Mouse (Mus musculus) limb, embryonic 11.5 days (tissue): ENCODE measurements around the gene Atg7. TPM values are rescaled to one million over a fixed set of nuclear protein-coding genes. Genes with fewer than 3 reads are reported as not detected.

ENCODE experiments used
- ATAC-seq: fragments of 200-750 bp; cut with Nextera tagmentation; 2 replicates; pipeline ENCODE4 v1.8.0; 2017; ENCODE audit warnings: low read depth; ENCODE audit not compliant: insufficient number of reproducible peaks, low FRiP score, low TSS enrichment
- DNase-seq: peaks from one replicate; pipeline ENCODE4 v3.0.0-alpha.2; 2015; ENCODE audit warnings: low spot score
- H3K27ac ChIP-seq: fragments of 300-500 bp; sonication (generic); replicated peaks from 2 replicates; pipeline ENCODE4 v1.5.1; 2014; ENCODE audit warnings: low read depth, mild to moderate bottlenecking, low read length
- H3K27me3 ChIP-seq: fragments of 300-500 bp; sonication (generic); 2 replicates; pipeline ENCODE4 v1.6.1; 2014; ENCODE audit warnings: mild to moderate bottlenecking, low read length, mixed read lengths; ENCODE audit not compliant: control insufficient read depth, insufficient read depth
- H3K36me3 ChIP-seq: fragments of 300-500 bp; sonication (generic); 2 replicates; pipeline ENCODE4 v1.6.1; 2014; ENCODE audit warnings: mild to moderate bottlenecking, low read length, moderate library complexity, mixed read lengths; ENCODE audit not compliant: control insufficient read depth, insufficient read depth
- H3K4me1 ChIP-seq: fragments of 300-500 bp; sonication (generic); 2 replicates; pipeline ENCODE4 v1.6.1; 2014; ENCODE audit warnings: low read length, mixed read lengths; ENCODE audit not compliant: control insufficient read depth, insufficient read depth
- H3K4me2 ChIP-seq: fragments of 300-500 bp; sonication (generic); 2 replicates; pipeline ENCODE4 v1.6.1; 2014; ENCODE audit warnings: low read depth, mild to moderate bottlenecking, moderate library complexity; ENCODE audit not compliant: severe bottlenecking
- H3K4me3 ChIP-seq: fragments of 300-500 bp; sonication (generic); 2 replicates; pipeline ENCODE4 v1.5.1; 2014; ENCODE audit warnings: low read depth, low read length
- H3K9ac ChIP-seq: fragments of 300-500 bp; sonication (generic); 2 replicates; pipeline ENCODE4 v1.6.1; 2014; ENCODE audit warnings: mild to moderate bottlenecking, low read length
- H3K9me3 ChIP-seq: fragments of 300-500 bp; sonication (generic); 2 replicates; pipeline ENCODE4 v1.6.1; 2016; ENCODE audit warnings: low read length; ENCODE audit not compliant: control insufficient read depth
- WGBS: fragments of 180-500 bp; shearing (Covaris S2); extraction: QIAGEN DNeasy Blood & Tissue Kit; methylation state at CpG from one replicate; pipeline ENCODE4 v1.1.7; 2014; 5-methylcytosine and 5-hydroxymethylcytosine counted together
- polyA plus RNA-seq: library from polyadenylated mRNA; unstranded; fragments of >200 nt; fragmentation: Nextera tagmentation; extraction: Ambion mirVana; gene quantifications from 2 replicates; pipeline ENCODE4 v1.2.1, GENCODE M21; 2014

Atg7 gene
- polyA plus RNA-seq, 1 experiment from 2014 or later: 18.9 TPM

GRCm38 (mm10) chr6:114788663-114789062, 145.8 kb downstream of the Atg7 start:
- H3K4me3 ChIP-seq: no peak overlapping the region
- H3K4me1 ChIP-seq: 0 out of 2 replicates have a peak, but pooled peaks cover 6% of the 10 kb centered on the region
- DNase-seq (no peak), ATAC-seq (no peak)
- H3K4me2 ChIP-seq: no peak overlapping the region
- no peaks in the 10 kb centered on the region for H3K36me3 ChIP-seq
- no peak overlapping the region for H3K27ac ChIP-seq
- H3K9ac ChIP-seq: no peak overlapping the region
- no peaks in the 10 kb centered on the region for H3K9me3 ChIP-seq
- WGBS: 85% methylated on average over 4 of the region's 4 CpGs
- H3K27me3 ChIP-seq: no peaks in the 10 kb centered on the region

GRCm38 (mm10) chr6:114790084-114790483, 147.2 kb downstream of the Atg7 start:
- Histone ChIP-seq H3K9ac (no peak overlapping the region), H3K4me2 (no peak overlapping the region), H3K27me3 (no peaks in the 10 kb centered on the region), H3K36me3 (no peaks in the 10 kb centered on the region), H3K4me1 (0 out of 2 replicates have a peak, but pooled peaks cover 6% of the 10 kb centered on the region), H3K4me3 (no peak overlapping the region), H3K27ac (no peak overlapping the region), H3K9me3 (no peaks in the 10 kb centered on the region)
- ATAC-seq (no peak), DNase-seq (no peak)
- 89% methylated on average over 2 of the region's 2 CpGs for WGBS

GRCm38 (mm10) chr6:114790902-114791301, 148.0 kb downstream of the Atg7 start:
- no peak overlapping the region for H3K9ac ChIP-seq
- no peaks in the 10 kb centered on the region for H3K27me3 ChIP-seq
- no peak for DNase-seq
- H3K27ac ChIP-seq: no peak overlapping the region
- H3K36me3 ChIP-seq: no peaks in the 10 kb centered on the region
- ATAC-seq: no peak
- H3K9me3 ChIP-seq: no peaks in the 10 kb centered on the region
- H3K4me2 ChIP-seq: no peak overlapping the region
- H3K4me1 ChIP-seq: 0 out of 2 replicates have a peak, but pooled peaks cover 6% of the 10 kb centered on the region
- no peak overlapping the region for H3K4me3 ChIP-seq
- 37% methylated on average over 7 of the region's 7 CpGs for WGBS

- Histone ChIP-seq H3K36me3 (no peaks in the 10 kb centered on the region), H3K4me1 (0 out of 2 replicates have a peak, but pooled peaks cover 6% of the 10 kb centered on the region), H3K4me3 (no peak overlapping the region), H3K27ac (no peak overlapping the region), H3K9ac (no peak overlapping the region), H3K27me3 (no peaks in the 10 kb centered on the region), H3K4me2 (no peak overlapping the region), H3K9me3 (no peaks in the 10 kb centered on the region)
- DNase-seq (no peak), ATAC-seq (no peak)
- 85% methylated on average over 4 of the region's 4 CpGs for WGBS
These were observed 148.9 kb downstream of the Atg7 start for GRCm38 (mm10) chr6:114791846-114792245.

GRCm38 (mm10) chr6:114794706-114795105, 151.8 kb downstream of the Atg7 start:
- WGBS: 96% methylated on average over 9 of the region's 9 CpGs
- H3K36me3 ChIP-seq: no peaks in the 10 kb centered on the region
- no peak overlapping the region for H3K9ac ChIP-seq
- no peaks in the 10 kb centered on the region for H3K9me3 ChIP-seq
- DNase-seq (no peak), ATAC-seq (no peak)
- no peak overlapping the region for H3K27ac ChIP-seq
- H3K4me2 ChIP-seq: no peak overlapping the region
- no peak overlapping the region for H3K4me3 ChIP-seq
- H3K27me3 ChIP-seq: no peaks in the 10 kb centered on the region
- 0 out of 2 replicates have a peak, but pooled peaks cover 6% of the 10 kb centered on the region for H3K4me1 ChIP-seq

- H3K4me2 ChIP-seq: no peak overlapping the region
- no peak overlapping the region for H3K9ac ChIP-seq
- H3K4me1 ChIP-seq: 0 out of 2 replicates have a peak, but pooled peaks cover 8% of the 10 kb centered on the region
- no peak for ATAC-seq
- H3K9me3 ChIP-seq: no peaks in the 10 kb centered on the region
- no peaks in the 10 kb centered on the region for H3K36me3 ChIP-seq
- DNase-seq: no peak
- H3K4me3 ChIP-seq: no peak overlapping the region
- WGBS: 84% methylated on average over 7 of the region's 7 CpGs
- H3K27ac ChIP-seq: no peak overlapping the region
- H3K27me3 ChIP-seq: no peaks in the 10 kb centered on the region
These were observed 152.9 kb downstream of the Atg7 start for GRCm38 (mm10) chr6:114795706-114796325.

GRCm38 (mm10) chr6:114797901-114798300, 155.0 kb downstream of the Atg7 start:
- no peak overlapping the region for H3K27ac ChIP-seq
- no peak overlapping the region for H3K4me3 ChIP-seq
- WGBS: 89% methylated on average over 5 of the region's 5 CpGs
- H3K4me2 ChIP-seq: no peak overlapping the region
- no peaks in the 10 kb centered on the region for H3K27me3 ChIP-seq
- H3K9me3 ChIP-seq: no peaks in the 10 kb centered on the region
- ATAC-seq (no peak), DNase-seq (no peak)
- H3K9ac ChIP-seq: no peak overlapping the region
- 0 out of 2 replicates have a peak, but pooled peaks cover 4% of the 10 kb centered on the region for H3K4me1 ChIP-seq
- no peaks in the 10 kb centered on the region for H3K36me3 ChIP-seq

- no peaks in the 10 kb centered on the region for H3K27me3 ChIP-seq
- H3K4me3 ChIP-seq: no peak overlapping the region
- no peak overlapping the region for H3K27ac ChIP-seq
- no peak overlapping the region for H3K9ac ChIP-seq
- ATAC-seq: no peak
- no peaks in the 10 kb centered on the region for H3K36me3 ChIP-seq
- H3K4me2 ChIP-seq: no peak overlapping the region
- H3K4me1 ChIP-seq: peaks cover 6% of the 10 kb centered on the region; the same call in 1 of the 2 replicates
- no peak for DNase-seq
- H3K9me3 ChIP-seq: no peaks in the 10 kb centered on the region
- 17% methylated on average over 4 of the region's 4 CpGs for WGBS
These were observed 155.8 kb downstream of the Atg7 start for GRCm38 (mm10) chr6:114798715-114799114.
